Mouse (Mus musculus) heart, adult 2 months (tissue): ENCODE results near the gene Cwc27.

ENCODE experiments used
- CTCF ChIP-seq: fragments of 200-600 bp; IDR thresholded peaks from 2 replicates; pipeline ENCODE4 v1.8.1; 2022; ENCODE audit warnings: antibody characterized with exemption, mild to moderate bottlenecking, moderate library complexity
- EP300 ChIP-seq: fragments of 200-500 bp; IDR thresholded peaks from 2 replicates; pipeline ENCODE4 v1.6.1; 2011; ENCODE audit warnings: low read depth, low read length, control low read depth; ENCODE audit not compliant: insufficient read depth
- POLR2A ChIP-seq: fragments of 200-500 bp; IDR thresholded peaks from 2 replicates; pipeline ENCODE4 v1.6.1; 2011; ENCODE audit warnings: mild to moderate bottlenecking, low read depth, low read length, control low read depth; ENCODE audit not compliant: insufficient read depth

- no peak for TF ChIP-seq POLR2A
- no peak for TF ChIP-seq CTCF
- TF ChIP-seq EP300: no peak
These were observed 187.3 kb downstream of the Cwc27 start for GRCm38 (mm10) chr13:104629621-104630020.
